22 mouse cellular contexts compared by ENCODE assay signal in genomic region chr1:88763725-88764364, GRCm38 (mm10).
DNase-seq lines count a peak whose midpoint lies in the region; ATAC-seq and TF ChIP-seq lines count a peak whose summit lies in the region.
"Had no signal": no experiment of that assay in that cellular context is flagged by ENCODE, and none has a peak within 500 bp of the region (broad histone marks: within the 10 kb centered on the region; RNA-seq: fewer than 3 reads in every experiment).

No protein-coding gene starts in this region.

- H3K27ac ChIP-seq in gastrocnemius, adult 2 months = no peak overlapping the region
- no peak overlapping the region for H3K27ac ChIP-seq in hindbrain, embryonic 13.5 days
- no peak overlapping the region for H3K27ac ChIP-seq in midbrain, embryonic 15.5 days
- H3K27ac ChIP-seq: embryonic facial prominence, embryonic 15.5 days; heart, embryonic 13.5 days; hindbrain, embryonic 10.5 days; kidney, embryonic 15.5 days; liver, embryonic 14.5 days; midbrain, embryonic 13.5 days had no signal

- no peaks in the 10 kb centered on the region for H3K27me3 ChIP-seq in hindbrain, embryonic 13.5 days
- no peaks in the 10 kb centered on the region for H3K27me3 ChIP-seq in midbrain, embryonic 15.5 days (replicated peaks)
- H3K27me3 ChIP-seq: embryonic facial prominence, embryonic 15.5 days; kidney, embryonic 15.5 days; midbrain, embryonic 13.5 days had no signal

- ATAC-seq in megakaryocyte progenitor cell, adult 5-6 weeks (replicated peaks; ENCODE audit: poor library complexity) = 0 out of 2 replicates have a peak, but pooled peaks have one; percentile 37
- ATAC-seq in hindbrain, embryonic 13.5 days (ENCODE audit: low FRiP score) = no peak
- ATAC-seq in midbrain, embryonic 15.5 days (replicated peaks) = no peak
- ATAC-seq: forebrain, postnatal 0 days; midbrain, embryonic 13.5 days had no signal

- intact Hi-C loops in gastrocnemius, postnatal 14 days (cut with DNase I; ENCODE audit: low total_unique reads) = no loop called here
- intact Hi-C loops in gastrocnemius, adult 2 months (cut with DNase I) = no loop called here

- H3K36me3 ChIP-seq in hindbrain, embryonic 13.5 days = no peaks in the 10 kb centered on the region
- H3K36me3 ChIP-seq in midbrain, embryonic 15.5 days (replicated peaks) = no peaks in the 10 kb centered on the region
- H3K36me3 ChIP-seq: embryonic facial prominence, embryonic 15.5 days; G1E; heart, embryonic 13.5 days; hindbrain, embryonic 10.5 days; kidney, embryonic 15.5 days; midbrain, embryonic 13.5 days had no signal

- peak; percentile 43 for DNase-seq in gastrocnemius, postnatal 14 days
- no peak for DNase-seq in gastrocnemius, adult 2 months
- DNase-seq in urinary bladder, postnatal 14 days (ENCODE audit: low spot score) = peak; percentile 21
- no peak for DNase-seq in urinary bladder, postnatal 36 days (ENCODE audit: low spot score in 2 of 2)
- no peak for DNase-seq in MN1 (ENCODE audit: low spot score)
- DNase-seq: B cell, adult 2 months; cerebellum, postnatal 36 days; forebrain, postnatal 0 days; gastrocnemius, postnatal 36 days; layer of hippocampus, adult 9-11 months; lung, postnatal 10 days; right cerebral cortex, postnatal 4 days had no signal

- H3K9ac ChIP-seq in hindbrain, embryonic 13.5 days = no peak overlapping the region
- no peak overlapping the region for H3K9ac ChIP-seq in midbrain, embryonic 15.5 days
- H3K9ac ChIP-seq: embryonic facial prominence, embryonic 15.5 days; forebrain, postnatal 0 days; heart, embryonic 13.5 days; kidney, embryonic 15.5 days; liver, embryonic 14.5 days; midbrain, embryonic 13.5 days had no signal

- H3K9me3 ChIP-seq in hindbrain, embryonic 13.5 days = no peaks in the 10 kb centered on the region
- no peaks in the 10 kb centered on the region for H3K9me3 ChIP-seq in midbrain, embryonic 15.5 days
- H3K9me3 ChIP-seq: embryonic facial prominence, embryonic 15.5 days; heart, embryonic 13.5 days; hindbrain, embryonic 10.5 days; kidney, embryonic 15.5 days; midbrain, embryonic 13.5 days had no signal

- no peak for TF ChIP-seq CTCF in gastrocnemius, adult 2 months (IDR thresholded peaks at IDR 0.05)

- H3K4me2 ChIP-seq in hindbrain, embryonic 13.5 days = no peak overlapping the region
- H3K4me2 ChIP-seq in midbrain, embryonic 15.5 days = no peak overlapping the region
- H3K4me2 ChIP-seq: embryonic facial prominence, embryonic 15.5 days; heart, embryonic 13.5 days; kidney, embryonic 15.5 days; midbrain, embryonic 13.5 days had no signal

- 58% methylated on average over 6 of the region's 6 CpGs for WGBS in hindbrain, embryonic 13.5 days
- WGBS in midbrain, embryonic 15.5 days = 67% methylated on average over 6 of the region's 6 CpGs

- no peak overlapping the region for H3K4me3 ChIP-seq in gastrocnemius, adult 2 months
- H3K4me3 ChIP-seq in hindbrain, embryonic 13.5 days = no peak overlapping the region
- H3K4me3 ChIP-seq in midbrain, embryonic 15.5 days = no peak overlapping the region
- H3K4me3 ChIP-seq: embryonic facial prominence, embryonic 15.5 days; heart, embryonic 13.5 days; hindbrain, embryonic 10.5 days; kidney, embryonic 15.5 days; midbrain, embryonic 13.5 days had no signal

- 0 out of 2 replicates have a peak, but pooled peaks cover 4% of the 10 kb centered on the region for H3K4me1 ChIP-seq in hindbrain, embryonic 13.5 days (replicated peaks)
- no peaks in the 10 kb centered on the region for H3K4me1 ChIP-seq in midbrain, embryonic 15.5 days
- H3K4me1 ChIP-seq: embryonic facial prominence, embryonic 15.5 days; kidney, embryonic 15.5 days; midbrain, embryonic 13.5 days had no signal

Comparison
In these comparisons a context has a peak if more than half of its experiments do, and no peak if none do; other contexts are left out.
1. DNase-seq: peak in gastrocnemius, postnatal 14 days (single experiment) and urinary bladder, postnatal 14 days (single experiment); none in gastrocnemius, adult 2 months (single experiment), urinary bladder, postnatal 36 days (0 of 2) and MN1 (single experiment).